Comparison of ENCODE assay signal across 7 mouse cellular contexts in genomic region chr19:28011718-28012499, GRCm38 (mm10). TPM values are rescaled to one million over a fixed set of nuclear protein-coding genes. Genes with fewer than 3 reads are reported as not detected.
DNase-seq lines count a peak whose midpoint lies in the region; ATAC-seq and TF ChIP-seq lines count a peak whose summit lies in the region.

No protein-coding gene starts in this region.

- peaks cover 20% of the 10 kb centered on the region for H3K4me1 ChIP-seq in forebrain, embryonic 15.5 days
- H3K4me1 ChIP-seq in lung, embryonic 14.5 days (ENCODE audit: insufficient read depth), result no peaks in the 10 kb centered on the region; the same call in 1 of the 2 replicates

- under 1% methylated on average over 52 of the region's 52 CpGs for WGBS in forebrain, embryonic 15.5 days
- WGBS in lung, embryonic 14.5 days, result under 1% methylated on average over 52 of the region's 52 CpGs

- peak overlapping the region; percentile 84 for H3K4me3 ChIP-seq in forebrain, embryonic 15.5 days
- H3K4me3 ChIP-seq in lung, embryonic 14.5 days (ENCODE audit: low read depth, low read length), result peak overlapping the region; percentile 75

- no peaks in the 10 kb centered on the region for H3K9me3 ChIP-seq in forebrain, embryonic 15.5 days
- H3K9me3 ChIP-seq in lung, embryonic 14.5 days (ENCODE audit: low read depth, low read length), result no peaks in the 10 kb centered on the region

- no peaks in the 10 kb centered on the region for H3K36me3 ChIP-seq in forebrain, embryonic 15.5 days
- H3K36me3 ChIP-seq in lung, embryonic 14.5 days (ENCODE audit: insufficient read depth), result no peaks in the 10 kb centered on the region

- peak; percentile 61 for ATAC-seq in forebrain, embryonic 15.5 days (replicated peaks)
- ATAC-seq in lung, embryonic 14.5 days (ENCODE audit: insufficient read depth), result peak; percentile 69

- H3K9ac ChIP-seq in forebrain, embryonic 15.5 days (replicated peaks), result peak overlapping the region; percentile 91
- H3K9ac ChIP-seq in lung, embryonic 14.5 days, result peak overlapping the region; percentile 91

- DNase-seq in WW6 (ENCODE audit: low read depth, low spot score), result peak; percentile 36
- DNase-seq in cerebellum, adult 11-12 months, result peak; percentile 86
- peak; percentile 74 for DNase-seq in heart, postnatal 4 days
- DNase-seq in layer of hippocampus, adult 9-10 months (ENCODE audit: low spot score), result peak; percentile 45
- DNase-seq in lung, embryonic 14.5 days, result peak; percentile 79
- DNase-seq in ovary, postnatal 36 days (ENCODE audit: low spot score), result peak; percentile 76

- no peaks in the 10 kb centered on the region for H3K27me3 ChIP-seq in forebrain, embryonic 15.5 days
- H3K27me3 ChIP-seq in lung, embryonic 14.5 days (ENCODE audit: insufficient read depth, low read length), result no peaks in the 10 kb centered on the region

- peak overlapping the region; percentile 76 for H3K4me2 ChIP-seq in forebrain, embryonic 15.5 days (replicated peaks)
- H3K4me2 ChIP-seq in lung, embryonic 14.5 days, result peak overlapping the region; percentile 85

- TF ChIP-seq CTCF in lung, embryonic 14.5 days (IDR thresholded peaks at IDR 0.05; ENCODE audit: low read depth), result no peak

- H3K27ac ChIP-seq in forebrain, embryonic 15.5 days (replicated peaks), result peak overlapping the region; percentile 100
- H3K27ac ChIP-seq in lung, embryonic 14.5 days (ENCODE audit: low read depth), result peak overlapping the region; percentile 100

RNA-seq across cellular contexts. Expression of gene Rfx3, which starts 0.9 kb away (rescaled TPM):
- polyA plus RNA-seq in forebrain, embryonic 15.5 days (2015; fragmentation: Nextera tagmentation; extraction: Ambion mirVana), result 38.5 and 40.3 TPM in 2 replicates
- 1 to 10 TPM; 4.4 to 7.1 TPM for total RNA-seq in heart, postnatal 4 days (2021)
- polyA plus RNA-seq in lung, embryonic 14.5 days (2014; fragmentation: Nextera tagmentation; extraction: Ambion mirVana), result 14.8 and 15.2 TPM in 2 replicates

Comparison
In these comparisons a context has a peak if more than half of its experiments do, and no peak if none do; other contexts are left out.
1. Peak in every context shown above with its lines: DNase-seq, ATAC-seq, H3K4me3 ChIP-seq and H3K27ac ChIP-seq.
2. DNase-seq: peak in every context shown above with its lines; median percentile 86 in cerebellum, adult 11-12 months; 79 in lung, embryonic 14.5 days; 76 in ovary, postnatal 36 days; 74 in heart, postnatal 4 days; 45 in layer of hippocampus, adult 9-10 months; 36 in WW6.